Mouse (Mus musculus) left cerebral cortex, postnatal 4 days (tissue): ENCODE results near the gene Stxbp5. TPM values are rescaled to one million over a fixed set of nuclear protein-coding genes. Genes with fewer than 3 reads are reported as not detected.

Experiments
- DNase-seq: peaks from one replicate; pipeline ENCODE4 v3.0.0-alpha.2; 2022
- intact Hi-C: fragments of 180-260 bp; cut with DNase I; formaldehyde crosslinking; loops from one replicate; pipeline ENCODE4 v1.15.1; 2025
- total RNA-seq, 2 experiments: library from RNA; stranded (reverse); gene quantifications; 2 replicates each; pipeline ENCODE4 v1.2.3; 2021

Gene Stxbp5
- total RNA-seq, 2 experiments from 2014 or later: 86.2 to 88.7 TPM

GRCm38 (mm10) chr10:9763831-9764230 is 137.0 kb downstream of the Stxbp5 start:
- no peak for DNase-seq
- intact Hi-C loops: no loop called here

GRCm38 (mm10) chr10:9760264-9760663 is 140.6 kb downstream of the Stxbp5 start:
- intact Hi-C loops: no loop called here
- DNase-seq: no peak

- no peak for DNase-seq
- intact Hi-C loops: loop anchor here (10.0 kb wide), 1 partner anchor 702 kb away; no protein-coding TSS in a partner anchor
These were observed 144.3 kb downstream of the Stxbp5 start for GRCm38 (mm10) chr10:9756546-9756945.

- intact Hi-C loops: loop anchor here (10.0 kb wide), 1 partner anchor 700 kb away; no protein-coding TSS in a partner anchor
- peak; percentile 75 for DNase-seq
These were observed 145.9 kb downstream of the Stxbp5 start for GRCm38 (mm10) chr10:9754893-9755541.

- intact Hi-C loops: no loop called here
- DNase-seq: no peak
These were observed 167.0 kb downstream of the Stxbp5 start for GRCm38 (mm10) chr10:9733861-9734260.

- no peak for DNase-seq
- intact Hi-C loops: no loop called here
These were observed 168.7 kb downstream of the Stxbp5 start for GRCm38 (mm10) chr10:9732065-9732749.

- intact Hi-C loops: no loop called here
- DNase-seq: no peak
These were observed 178.2 kb downstream of the Stxbp5 start for GRCm38 (mm10) chr10:9722519-9723303.

GRCm38 (mm10) chr10:9720027-9720426 is 180.9 kb downstream of the Stxbp5 start:
- intact Hi-C loops: no loop called here
- no peak for DNase-seq

- DNase-seq: no peak
- intact Hi-C loops: no loop called here
These were observed 182.8 kb downstream of the Stxbp5 start for GRCm38 (mm10) chr10:9718086-9718485.

Other genes starting within 250 kb of the Stxbp5 start
- 10 to 100 TPM; 14.6 to 20.1 TPM for gene Samd5, start 225.9 kb downstream of the Stxbp5 start, total RNA-seq